Mouse (Mus musculus): ENCODE data around the gene Tmem256. TPM values are rescaled to one million over a fixed set of nuclear protein-coding genes. Genes with fewer than 3 reads are reported as not detected.

The Tmem256 gene
- polyA plus RNA-seq, 1 experiment from 2014 or later = 359 TPM

DNA sequence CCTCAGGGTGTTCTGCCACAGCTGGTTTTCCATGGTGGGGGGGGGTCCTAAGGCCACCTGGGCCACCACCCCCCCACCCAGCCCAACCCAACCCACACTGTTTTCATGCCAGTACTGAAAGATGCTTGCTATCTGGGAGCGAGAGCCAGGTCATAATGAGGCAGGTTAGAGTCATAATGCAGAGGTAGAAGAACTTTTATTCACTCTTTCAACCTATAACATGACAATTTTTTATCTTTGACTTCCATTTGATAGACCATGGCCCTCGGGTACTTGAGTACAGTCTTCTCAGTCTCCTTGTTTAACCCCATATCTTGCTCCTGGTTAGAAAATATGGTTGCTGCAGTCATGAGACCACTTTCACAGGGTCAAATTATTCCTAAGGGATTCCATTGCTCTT, 19.9 kb upstream of the Tmem256 start, which contains the start of gene Spem2:
Spem2 (minus strand) TSS at position 101 of the 400 bp plus-strand sequence.
- H3K9ac ChIP-seq = no peak within 1 kb of the TSS
- H3K27me3 ChIP-seq = no peaks in the 10 kb centered on the region

DNA sequence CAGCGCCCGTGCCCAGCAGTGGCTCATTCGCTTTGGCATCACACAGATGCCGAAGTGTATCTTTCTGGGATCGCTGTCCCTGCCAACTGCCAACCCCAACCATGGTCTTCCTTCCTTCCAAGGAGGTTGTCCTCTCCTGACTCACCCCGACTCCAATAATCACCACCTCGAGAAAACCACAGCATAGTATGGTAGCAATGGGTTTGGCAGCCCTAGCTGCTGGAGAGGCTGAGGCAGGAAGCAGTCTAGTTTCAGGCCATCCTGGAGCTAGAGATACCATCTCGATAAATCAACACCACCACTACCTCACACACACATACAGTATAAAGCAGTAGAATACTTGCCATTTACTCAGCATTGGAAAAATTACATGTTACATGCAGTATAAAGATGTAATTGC, 19.4 kb upstream of the Tmem256 start:
- Histone ChIP-seq H3K27ac (no peak overlapping the region), H3K4me1 (replicated peaks) (no peaks in the 10 kb centered on the region), H3K9me3 (replicated peaks) (no peaks in the 10 kb centered on the region), H3K4me2 (no peak overlapping the region), H3K9ac (no peak overlapping the region), H3K27me3 (no peaks in the 10 kb centered on the region), H3K4me3 (no peak overlapping the region), H3K36me3 (no peaks in the 10 kb centered on the region)
- no peak for ATAC-seq (replicated peaks; ENCODE audit: insufficient number of reproducible peaks, insufficient read depth, low FRiP score, low read depth)
- WGBS = 76% methylated on average over 8 of the region's 8 CpGs

More for the DNA sequence above, 19.9 kb upstream of the Tmem256 start, which contains the start of gene Spem2:
- H3K4me1 ChIP-seq (replicated peaks) = no peaks in the 10 kb centered on the region
- no peak within 1 kb of the TSS for H3K27ac ChIP-seq
- 75% methylated on average over 2 of the region's 2 CpGs for WGBS
- H3K9me3 ChIP-seq (replicated peaks) = no peaks in the 10 kb centered on the region
- H3K36me3 ChIP-seq = no peaks in the 10 kb centered on the region
- ATAC-seq (replicated peaks; ENCODE audit: insufficient number of reproducible peaks, insufficient read depth, low FRiP score, low read depth) = no peak
- H3K4me3 ChIP-seq = no peak within 1 kb of the TSS
- H3K4me2 ChIP-seq = no peak within 1 kb of the TSS

DNA sequence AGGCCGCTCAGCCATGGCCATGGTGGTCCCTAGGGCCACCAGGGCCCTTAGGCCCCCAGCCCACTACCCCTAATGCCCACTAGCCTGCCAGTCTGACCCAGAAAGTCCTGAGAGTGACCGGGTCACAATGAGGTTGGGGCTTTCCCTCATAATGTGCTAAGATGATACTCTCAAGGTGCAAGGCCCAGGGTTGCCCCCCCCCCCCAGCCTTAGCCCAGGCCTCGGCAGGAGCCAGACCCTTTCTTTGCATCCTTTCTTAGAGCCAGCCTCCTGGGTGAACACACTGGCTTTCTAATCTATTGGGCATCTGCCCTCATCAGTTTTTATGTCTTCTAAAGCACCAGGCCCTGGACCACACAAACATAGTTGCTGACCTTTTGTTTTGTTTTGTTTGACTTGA, 16.2 kb upstream of the Tmem256 start, which contains the start of gene Spem1:
Spem1 (minus strand) TSS at position 101 of the 400 bp plus-strand sequence.
- no peaks in the 10 kb centered on the region for H3K4me1 ChIP-seq (replicated peaks)
- H3K9me3 ChIP-seq (replicated peaks) = no peaks in the 10 kb centered on the region
- H3K4me2 ChIP-seq = no peak within 1 kb of the TSS
- no peak for ATAC-seq (replicated peaks; ENCODE audit: insufficient number of reproducible peaks, insufficient read depth, low FRiP score, low read depth)
- peaks cover 4% of the 10 kb centered on the region; the same call in 1 of the 2 replicates for H3K36me3 ChIP-seq
- H3K27me3 ChIP-seq = no peaks in the 10 kb centered on the region
- no peak within 1 kb of the TSS for H3K27ac ChIP-seq
- H3K4me3 ChIP-seq = no peak within 1 kb of the TSS
- 78% methylated on average over 3 of the region's 3 CpGs for WGBS
- H3K9ac ChIP-seq = no peak within 1 kb of the TSS

DNA sequence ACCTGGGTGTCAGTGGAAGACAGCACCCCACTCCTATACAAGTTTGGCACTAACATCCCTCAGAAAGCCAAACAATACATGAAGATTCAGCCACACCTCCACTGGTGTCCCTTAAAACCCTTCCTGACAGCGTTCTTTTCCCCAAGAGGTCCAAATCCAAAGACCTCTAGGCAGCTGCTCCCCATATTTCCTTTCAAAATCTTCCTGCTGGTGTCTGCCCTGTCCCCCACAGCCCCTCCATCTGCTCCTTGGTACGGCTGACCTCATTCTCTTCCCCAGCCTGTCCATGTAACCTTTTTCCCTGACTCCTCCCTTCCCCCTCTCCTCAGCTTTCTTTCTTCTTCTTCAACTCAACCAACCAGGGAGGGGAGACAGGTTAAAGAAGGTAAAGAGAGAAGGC, 14.9 kb upstream of the Tmem256 start:
- 68% methylated on average over 2 of the region's 2 CpGs for WGBS
- H3K27me3 ChIP-seq = no peaks in the 10 kb centered on the region
- H3K4me1 ChIP-seq (replicated peaks) = no peaks in the 10 kb centered on the region
- H3K36me3 ChIP-seq = peaks cover 5% of the 10 kb centered on the region; the same call in 1 of the 2 replicates
- no peak overlapping the region for H3K4me3 ChIP-seq
- no peak overlapping the region for H3K4me2 ChIP-seq
- ATAC-seq (replicated peaks; ENCODE audit: insufficient number of reproducible peaks, insufficient read depth, low FRiP score, low read depth) = no peak
- no peaks in the 10 kb centered on the region for H3K9me3 ChIP-seq (replicated peaks)
- H3K9ac ChIP-seq = no peak overlapping the region
- no peak overlapping the region for H3K27ac ChIP-seq

DNA sequence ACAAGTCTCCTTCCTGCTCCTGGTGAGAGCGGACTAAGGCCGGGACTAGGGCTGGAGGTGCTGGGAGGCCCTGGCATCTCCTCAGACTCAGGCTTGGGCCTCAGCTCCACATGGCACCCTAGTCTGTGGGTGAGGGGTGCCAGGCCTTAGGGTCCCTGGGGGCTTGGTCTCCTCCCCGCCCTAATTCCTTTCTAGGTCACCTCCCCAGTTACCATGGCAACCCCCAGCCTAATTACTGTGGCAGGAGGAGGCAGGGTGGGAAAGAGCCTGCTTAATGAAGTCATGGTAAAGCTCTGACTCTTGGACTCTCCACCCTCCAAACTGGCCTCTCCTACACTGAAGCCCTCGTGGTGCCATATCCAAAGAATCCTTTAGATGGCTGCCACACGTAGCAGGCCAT, 9.5 kb upstream of the Tmem256 start:
- H3K9me3 ChIP-seq (replicated peaks) = no peaks in the 10 kb centered on the region
- peaks cover 12% of the 10 kb centered on the region for H3K27me3 ChIP-seq
- peaks cover 5% of the 10 kb centered on the region; the same call in 1 of the 2 replicates for H3K36me3 ChIP-seq
- no peak overlapping the region for H3K27ac ChIP-seq
- no peak for ATAC-seq (replicated peaks; ENCODE audit: insufficient number of reproducible peaks, insufficient read depth, low FRiP score, low read depth)
- H3K4me1 ChIP-seq (replicated peaks) = peaks cover 5% of the 10 kb centered on the region
- H3K4me3 ChIP-seq = no peak overlapping the region
- WGBS = 79% methylated on average over 5 of the region's 5 CpGs
- H3K4me2 ChIP-seq = no peak overlapping the region
- no peak overlapping the region for H3K9ac ChIP-seq

DNA sequence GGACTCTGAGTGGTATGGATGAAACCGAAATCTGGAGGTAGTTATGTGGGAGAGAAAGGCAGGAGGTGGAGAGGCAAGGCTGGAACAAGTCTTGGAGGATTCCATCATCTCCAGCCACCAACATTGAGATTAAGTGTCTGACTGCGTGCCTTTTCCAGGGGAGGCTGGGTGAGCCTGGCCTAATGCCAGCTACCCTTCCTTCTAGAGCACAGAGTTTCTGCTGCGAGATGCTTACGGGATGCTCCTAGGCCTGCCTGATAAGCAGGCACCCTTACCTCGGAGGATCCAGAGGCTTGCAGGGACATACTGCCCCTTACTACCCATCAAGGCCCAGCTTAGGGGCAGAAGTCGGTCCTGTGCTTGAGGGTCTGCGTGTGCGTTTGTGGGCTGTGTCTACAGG, 4.8 kb upstream of the Tmem256 start:
- H3K36me3 ChIP-seq = no peaks in the 10 kb centered on the region
- no peak for ATAC-seq (replicated peaks; ENCODE audit: insufficient number of reproducible peaks, insufficient read depth, low FRiP score, low read depth)
- H3K4me1 ChIP-seq (replicated peaks) = peaks cover 41% of the 10 kb centered on the region
- peak overlapping the region; percentile 92 for H3K4me2 ChIP-seq
- peak overlapping the region; percentile 65 for H3K9ac ChIP-seq
- H3K4me3 ChIP-seq = peak overlapping the region; percentile 49
- no peaks in the 10 kb centered on the region for H3K9me3 ChIP-seq (replicated peaks)
- 38% methylated on average over 8 of the region's 8 CpGs for WGBS
- peaks cover 42% of the 10 kb centered on the region for H3K27me3 ChIP-seq
- no peak overlapping the region for H3K27ac ChIP-seq

DNA sequence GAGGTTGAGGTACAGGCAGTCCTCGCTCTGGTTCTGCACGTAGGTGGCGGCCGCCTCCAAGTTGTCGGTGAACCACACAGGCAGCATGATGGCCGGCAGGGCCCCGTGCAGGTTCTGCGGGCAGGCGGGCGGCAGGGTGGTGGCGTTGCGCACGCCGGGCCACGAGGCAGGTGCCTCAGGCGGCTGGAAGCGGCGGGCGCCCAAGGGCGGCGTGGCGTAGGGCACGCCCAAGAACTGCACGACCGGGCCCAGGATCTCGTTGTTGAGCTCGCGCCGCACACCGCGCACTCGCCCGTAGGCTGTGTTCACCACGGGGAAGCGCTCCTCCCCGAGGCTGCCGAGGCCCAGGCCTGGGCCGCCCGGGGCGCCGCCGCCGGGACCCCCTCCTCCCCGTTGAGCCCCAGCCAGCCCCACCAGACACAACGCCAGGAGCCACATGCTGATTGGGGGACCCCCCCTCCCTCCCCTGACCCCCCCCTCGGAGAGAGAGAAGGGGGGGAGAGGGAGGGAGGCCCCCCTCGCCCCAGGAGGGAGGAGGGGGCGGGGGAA, 4.2 kb upstream of the Tmem256 start:
- Histone ChIP-seq H3K4me3 (peak overlapping the region; percentile 49), H3K9ac (peak overlapping the region; percentile 65), H3K27ac (no peak overlapping the region), H3K4me1 (replicated peaks) (peaks cover 44% of the 10 kb centered on the region), H3K9me3 (replicated peaks) (no peaks in the 10 kb centered on the region), H3K4me2 (peak overlapping the region; percentile 92), H3K27me3 (peaks cover 42% of the 10 kb centered on the region), H3K36me3 (no peaks in the 10 kb centered on the region)
- 8% methylated on average over 39 of the region's 48 CpGs for WGBS
- ATAC-seq (replicated peaks; ENCODE audit: insufficient number of reproducible peaks, insufficient read depth, low FRiP score, low read depth) = no peak

DNA sequence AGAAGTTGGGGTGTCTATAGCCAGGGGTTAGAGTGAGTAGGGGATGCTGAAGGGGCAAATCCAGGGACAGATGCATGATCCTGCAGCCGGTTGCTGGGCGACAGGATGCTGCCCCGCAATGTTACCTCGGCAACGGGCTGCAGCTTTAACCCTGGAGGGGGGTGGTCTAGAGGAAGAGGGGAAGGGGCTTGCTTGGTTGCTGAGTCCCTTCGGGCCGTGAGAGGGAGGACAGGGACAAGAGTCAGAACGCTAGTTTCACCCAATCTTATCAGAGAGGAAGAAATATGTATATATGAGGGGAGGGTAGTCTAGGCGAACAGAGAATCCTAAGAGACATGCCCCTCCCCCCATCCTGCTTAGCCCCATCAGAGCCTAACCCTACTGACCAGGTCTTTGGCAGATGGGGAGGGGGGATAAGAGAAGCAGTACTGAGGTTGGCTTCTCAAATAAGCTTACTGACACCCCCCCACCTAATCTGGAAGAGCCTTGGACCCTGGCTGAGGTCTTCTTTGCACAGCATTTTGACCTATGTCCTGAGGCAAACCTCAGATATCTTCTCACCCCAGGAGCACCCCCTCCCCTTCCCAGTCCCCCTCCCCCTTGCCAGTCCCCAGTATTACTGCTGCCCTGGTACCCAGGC, 2.9 kb upstream of the Tmem256 start:
- peaks cover 42% of the 10 kb centered on the region for H3K27me3 ChIP-seq
- WGBS = 18% methylated on average over 9 of the region's 9 CpGs

DNA sequence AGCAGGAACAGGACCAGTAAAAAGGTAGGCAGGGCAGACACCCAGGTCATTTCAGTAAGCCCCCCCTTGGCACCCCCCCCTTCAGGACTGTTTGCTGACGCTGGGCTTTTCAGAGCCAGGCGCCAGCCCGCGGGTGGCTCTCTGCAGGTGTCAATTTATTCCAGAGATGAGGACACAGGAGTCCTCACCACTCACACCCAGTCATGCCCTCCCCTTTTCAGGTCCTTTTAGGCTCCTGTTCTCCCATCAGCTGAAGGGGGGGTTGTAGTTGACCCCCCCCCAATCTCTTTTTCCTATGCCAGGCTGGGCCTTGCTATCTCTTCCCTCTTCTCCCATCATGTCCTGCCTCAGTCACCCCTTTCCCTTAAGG, 2.4 kb upstream of the Tmem256 start:
- Histone ChIP-seq H3K4me1 (replicated peaks) (peaks cover 48% of the 10 kb centered on the region), H3K36me3 (no peaks in the 10 kb centered on the region), H3K9ac (no peak overlapping the region), H3K4me2 (peak overlapping the region; percentile 95), H3K9me3 (replicated peaks) (no peaks in the 10 kb centered on the region), H3K27ac (no peak overlapping the region), H3K27me3 (peaks cover 42% of the 10 kb centered on the region), H3K4me3 (peak overlapping the region; percentile 72)
- ATAC-seq (replicated peaks; ENCODE audit: insufficient number of reproducible peaks, insufficient read depth, low FRiP score, low read depth) = no peak
- 19% methylated on average over 4 of the region's 4 CpGs for WGBS

More for the DNA sequence above, 2.9 kb upstream of the Tmem256 start:
- Histone ChIP-seq H3K9me3 (replicated peaks) (no peaks in the 10 kb centered on the region), H3K4me1 (replicated peaks) (peaks cover 48% of the 10 kb centered on the region), H3K9ac (no peak overlapping the region), H3K36me3 (no peaks in the 10 kb centered on the region), H3K4me2 (peak overlapping the region; percentile 95), H3K27ac (no peak overlapping the region), H3K4me3 (peak overlapping the region; percentile 72)
- no peak for ATAC-seq (replicated peaks; ENCODE audit: insufficient number of reproducible peaks, insufficient read depth, low FRiP score, low read depth)

DNA sequence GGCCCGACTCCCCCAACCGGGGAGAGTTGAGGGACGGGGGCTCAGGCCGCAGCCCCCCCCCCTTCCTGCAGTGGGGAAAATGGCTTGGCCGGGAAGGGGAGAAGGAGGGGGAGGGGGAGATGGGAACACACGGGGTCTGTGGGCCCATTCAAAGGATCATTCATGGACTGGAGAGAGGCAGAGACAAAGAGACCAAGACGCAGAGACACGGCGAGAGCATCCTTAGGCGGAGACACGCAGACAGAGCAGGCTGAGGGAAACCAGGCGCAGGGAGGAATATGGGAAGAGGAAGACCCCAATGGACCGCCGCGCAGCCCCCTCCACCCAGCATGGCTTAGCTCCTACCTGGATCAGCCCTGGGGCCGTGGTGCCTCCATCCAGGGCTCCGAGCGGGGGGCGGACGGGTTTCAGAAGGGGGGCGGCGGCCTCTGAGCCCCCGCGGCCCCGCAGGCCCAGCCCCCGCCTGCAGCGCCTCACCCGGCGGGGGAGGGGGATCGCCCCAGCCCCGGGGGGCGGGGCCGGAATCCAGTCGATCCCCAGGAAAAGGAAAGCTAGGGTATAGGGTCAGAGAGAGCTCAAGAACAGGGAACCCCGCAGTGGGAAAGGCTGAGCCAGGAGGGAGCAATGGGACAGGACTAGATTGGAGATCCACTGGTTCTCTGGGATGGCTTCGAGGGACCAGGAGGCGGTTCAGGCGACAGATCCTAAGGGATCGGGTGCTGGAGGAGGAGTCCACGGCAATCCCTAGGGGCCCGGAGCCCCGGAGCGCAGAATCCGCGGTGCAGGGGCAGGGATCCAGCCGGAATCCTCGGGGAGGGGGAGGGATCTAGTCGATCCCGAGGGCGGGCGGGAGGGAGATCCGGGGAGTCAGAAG, 1.4 kb upstream of the Tmem256 start:
- Histone ChIP-seq H3K9ac (peak overlapping the region; percentile 70), H3K36me3 (no peaks in the 10 kb centered on the region), H3K27ac (peak overlapping the region; percentile 60), H3K4me2 (peak overlapping the region; percentile 95), H3K4me1 (replicated peaks) (peaks cover 48% of the 10 kb centered on the region), H3K27me3 (peaks cover 42% of the 10 kb centered on the region), H3K4me3 (peak overlapping the region; percentile 72), H3K9me3 (replicated peaks) (no peaks in the 10 kb centered on the region)
- no peak for ATAC-seq (replicated peaks; ENCODE audit: insufficient number of reproducible peaks, insufficient read depth, low FRiP score, low read depth)
- WGBS = 2% methylated on average over 45 of the region's 52 CpGs

DNA sequence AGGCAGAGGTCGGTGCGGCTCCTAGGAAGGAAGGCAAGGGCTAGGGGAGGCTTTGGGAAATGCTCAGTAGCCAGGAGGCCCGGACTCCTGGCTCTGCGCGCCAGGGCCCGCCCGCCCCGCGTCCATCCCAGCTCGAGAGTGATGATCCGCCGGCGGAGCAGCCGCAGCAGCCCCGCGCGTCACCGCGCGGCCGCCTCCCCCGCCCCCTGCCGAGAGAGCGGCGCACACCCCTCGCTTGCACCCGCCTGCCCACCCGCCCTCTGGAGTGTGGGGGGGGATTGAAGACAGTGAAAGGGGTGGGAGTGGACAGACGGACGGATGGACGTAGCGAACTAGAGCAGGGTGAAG, 736 bp upstream of the Tmem256 start, which contains the start of gene Nlgn2:
Nlgn2 (minus strand) TSS at position 181 of the 348 bp plus-strand sequence.
- peak; percentile 64; the same call in 1 of the 2 replicates for ATAC-seq (replicated peaks; ENCODE audit: insufficient number of reproducible peaks, insufficient read depth, low FRiP score, low read depth)
- H3K9me3 ChIP-seq (replicated peaks) = no peaks in the 10 kb centered on the region
- peak within 1 kb of the TSS; percentile 95 for H3K4me2 ChIP-seq
- peak within 1 kb of the TSS; percentile 73 for H3K9ac ChIP-seq
- peaks cover 48% of the 10 kb centered on the region for H3K4me1 ChIP-seq (replicated peaks)
- H3K27me3 ChIP-seq = peaks cover 41% of the 10 kb centered on the region
- H3K4me3 ChIP-seq = peak within 1 kb of the TSS; percentile 72
- no peaks in the 10 kb centered on the region for H3K36me3 ChIP-seq
- WGBS = under 1% methylated on average over 30 of the region's 32 CpGs
- peak within 1 kb of the TSS; percentile 85 for H3K27ac ChIP-seq

Measured in heart, embryonic 15.5 days (tissue).